Mouse (Mus musculus): ENCODE measurements around the gene Aadacl4.
"Not testable (repeated sequence)": the region's sequence is repeated elsewhere in the genome, so short reads cannot be mapped to it uniquely, and the experiment has no call there.

Aadacl4 gene

DNA sequence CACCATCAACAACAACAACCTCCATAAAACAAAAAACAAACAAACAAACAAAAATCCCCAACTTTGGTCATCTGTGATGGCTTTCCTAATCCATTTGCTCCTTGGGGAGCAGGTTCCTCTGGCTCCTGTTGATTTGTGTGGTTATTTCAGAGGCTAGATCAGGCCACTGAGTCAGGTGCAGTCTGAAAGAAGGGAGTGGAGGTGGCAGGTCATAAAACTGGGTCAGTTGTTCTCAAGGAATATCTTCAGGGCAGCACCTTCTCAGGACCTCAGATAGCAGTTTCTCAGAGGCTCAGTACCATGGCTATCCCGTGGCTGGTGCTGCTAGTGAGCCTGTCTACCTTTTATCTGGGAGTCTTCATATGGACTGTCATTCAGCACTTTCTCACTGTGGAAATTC, at the start of gene Aadacl4:
Aadacl4 (plus strand) TSS at position 301 of the 400 bp plus-strand sequence.
- DNase-seq (ENCODE audit: low read depth, low spot score), result no peak

DNA sequence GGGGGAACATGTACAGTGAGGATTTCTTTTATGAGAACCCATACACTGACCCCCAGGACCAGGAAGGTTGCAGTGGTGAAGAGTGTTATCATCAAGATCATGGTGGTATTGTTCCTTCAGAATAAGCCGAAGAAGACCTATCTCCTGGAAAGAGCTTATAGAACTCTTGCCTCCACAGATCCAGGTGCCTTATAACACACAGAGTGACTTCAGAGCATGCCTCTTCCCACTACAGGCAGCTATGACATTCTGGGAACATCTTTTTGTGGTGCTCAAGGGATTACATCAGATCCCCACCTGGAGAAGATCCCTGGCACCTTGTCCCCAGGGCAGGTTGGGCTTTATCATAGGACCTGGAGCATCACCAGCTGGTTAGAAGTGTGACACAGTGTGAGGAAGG, 48.5 kb upstream of the Aadacl4 start, which contains the start of gene Gm13124:
Gm13124 (minus strand) TSS at position 101 of the 400 bp plus-strand sequence.
- no peak for DNase-seq (ENCODE audit: low read depth, low spot score)

- DNase-seq (ENCODE audit: low read depth, low spot score), result no peak
These were observed 45.8 kb upstream of the Aadacl4 start for GRCm38 (mm10) chr4:144567752-144568151.

- DNase-seq (ENCODE audit: low read depth, low spot score), result not testable (repeated sequence)
These were observed 27.3 kb upstream of the Aadacl4 start for GRCm38 (mm10) chr4:144586207-144586606.

- no peak for DNase-seq (ENCODE audit: low read depth, low spot score)
These were observed 20.7 kb upstream of the Aadacl4 start for GRCm38 (mm10) chr4:144592790-144593189.

DNA sequence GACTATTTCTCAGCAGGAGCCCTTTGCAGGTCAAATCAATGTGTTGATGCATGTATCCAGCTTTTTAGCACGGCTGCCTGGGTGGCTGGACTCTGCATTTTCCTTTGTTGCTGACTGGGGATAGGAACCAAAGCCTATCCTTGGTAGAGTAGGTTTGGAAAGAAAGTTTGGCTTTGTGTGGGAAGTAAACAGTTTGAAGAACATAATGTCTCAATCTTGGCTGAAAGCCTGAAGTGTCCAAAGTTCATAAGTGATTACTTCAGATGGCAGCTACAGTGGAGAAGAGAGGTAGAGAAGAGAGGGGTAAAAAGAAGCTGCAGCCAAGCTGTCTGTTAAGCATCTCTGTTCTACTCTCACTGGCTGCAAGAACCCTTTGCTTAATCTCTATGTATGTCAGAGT, 1.1 kb downstream of the Aadacl4 start:
- no peak for DNase-seq (ENCODE audit: low read depth, low spot score)

DNA sequence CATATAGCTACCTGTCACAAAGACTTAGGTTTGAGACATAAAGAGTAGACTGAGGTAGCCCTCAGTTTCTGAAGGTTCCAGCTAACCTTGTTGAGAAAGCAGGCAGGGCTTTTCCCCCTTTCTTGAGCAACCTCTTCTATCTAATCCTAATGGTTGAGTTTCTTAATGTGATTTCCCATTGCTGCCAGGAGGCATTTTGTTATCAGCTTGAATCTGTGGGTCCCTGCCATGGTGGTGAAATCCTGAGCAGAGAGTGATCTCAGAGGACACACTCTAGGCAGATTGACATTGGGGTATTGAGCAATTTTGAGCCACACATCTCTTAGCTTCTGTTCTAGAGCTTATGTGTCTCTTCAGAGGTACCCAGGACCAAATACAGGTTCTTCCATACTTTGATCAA, 24.8 kb downstream of the Aadacl4 start:
- DNase-seq (ENCODE audit: low read depth, low spot score), result no peak

Data from c-Kit-negative CD71-positive TER-119-positive erythroid progenitor cells, embryonic 14.5 days (primary cell).